Mouse (Mus musculus) forebrain, embryonic 16.5 days (tissue): ENCODE results near the gene Krt76. TPM values are rescaled to one million over a fixed set of nuclear protein-coding genes. Genes with fewer than 3 reads are reported as not detected.

Experiments used
- ATAC-seq: fragments of 200-750 bp; cut with Nextera tagmentation; 2 replicates; pipeline ENCODE4 v1.8.0; 2017; ENCODE audit warnings: mild to moderate bottlenecking, moderate library complexity
- H3K27ac ChIP-seq: fragments of 300-500 bp; sonication (generic); 2 replicates; pipeline ENCODE4 v1.5.1; 2014; ENCODE audit warnings: low read length, control low read depth
- H3K27me3 ChIP-seq: fragments of 300-500 bp; sonication (generic); replicated peaks from 2 replicates; pipeline ENCODE4 v1.6.1; 2014; ENCODE audit warnings: low read length; ENCODE audit not compliant: control insufficient read depth, insufficient read depth
- H3K36me3 ChIP-seq: fragments of 300-500 bp; sonication (generic); 2 replicates; pipeline ENCODE4 v1.6.1; 2014; ENCODE audit not compliant: control insufficient read depth, insufficient read depth
- H3K4me1 ChIP-seq: fragments of 300-500 bp; sonication (generic); replicated peaks from 2 replicates; pipeline ENCODE4 v1.6.1; 2014; ENCODE audit warnings: low read length; ENCODE audit not compliant: control insufficient read depth, insufficient read depth
- H3K4me2 ChIP-seq: fragments of 300-500 bp; sonication (generic); 2 replicates; pipeline ENCODE4 v1.6.1; 2014; ENCODE audit warnings: mild to moderate bottlenecking, low read length, control low read depth
- H3K4me3 ChIP-seq: fragments of 300-500 bp; sonication (generic); replicated peaks from 2 replicates; pipeline ENCODE4 v1.5.1; 2014; ENCODE audit warnings: mild to moderate bottlenecking, low read length, control low read depth
- H3K9ac ChIP-seq: fragments of 300-500 bp; sonication (generic); replicated peaks from 2 replicates; pipeline ENCODE4 v1.6.1; 2014; ENCODE audit warnings: low read depth, low read length, control low read depth
- H3K9me3 ChIP-seq: fragments of 300-500 bp; sonication (generic); 2 replicates; pipeline ENCODE4 v1.6.1; 2016; ENCODE audit warnings: low read length; ENCODE audit not compliant: control insufficient read depth
- WGBS: fragments of 180-500 bp; shearing (Covaris S2); extraction: QIAGEN DNeasy Blood & Tissue Kit; methylation state at CpG from one replicate; pipeline ENCODE4 v1.1.7; 2014; 5-methylcytosine and 5-hydroxymethylcytosine counted together
- polyA plus RNA-seq: library from polyadenylated mRNA; unstranded; fragments of >200 nt; fragmentation: Nextera tagmentation; extraction: Ambion mirVana; gene quantifications from 2 replicates; pipeline ENCODE4 v1.2.1, GENCODE M21; 2015

The Krt76 gene
- polyA plus RNA-seq, 1 experiment from 2014 or later, result not detected

DNA sequence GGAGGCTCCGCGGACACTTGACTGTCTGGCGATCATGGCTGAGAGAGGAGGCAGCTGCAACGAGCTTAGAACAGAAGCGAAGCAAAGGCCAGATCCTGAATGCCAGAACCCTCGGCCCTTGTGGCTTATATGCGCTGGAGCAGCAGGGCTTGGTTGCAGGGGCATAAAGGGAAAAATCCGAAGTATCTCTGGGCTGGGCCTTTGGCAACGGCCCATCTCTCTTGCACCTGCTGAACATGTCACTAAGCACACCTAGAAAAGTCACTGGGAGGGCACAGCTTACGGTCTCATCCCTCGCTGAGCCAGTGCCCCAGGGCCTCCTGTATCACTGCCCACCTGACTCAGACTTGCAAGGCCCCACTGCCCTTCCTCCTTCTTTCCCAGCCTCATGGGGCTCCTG, 31.9 kb upstream of the Krt76 start, which contains the start of gene Krt4:
Krt4 (minus strand) TSS at position 101 of the 400 bp plus-strand sequence.
- H3K27ac ChIP-seq, result no peak within 1 kb of the TSS
- no peak within 1 kb of the TSS for H3K4me3 ChIP-seq
- H3K4me1 ChIP-seq, result no peaks in the 10 kb centered on the region
- no peak within 1 kb of the TSS for H3K4me2 ChIP-seq
- 83% methylated on average over 11 of the region's 11 CpGs for WGBS
- H3K27me3 ChIP-seq, result no peaks in the 10 kb centered on the region
- ATAC-seq, result no peak
- H3K9me3 ChIP-seq, result no peaks in the 10 kb centered on the region
- no peak within 1 kb of the TSS for H3K9ac ChIP-seq
- H3K36me3 ChIP-seq, result no peaks in the 10 kb centered on the region

DNA sequence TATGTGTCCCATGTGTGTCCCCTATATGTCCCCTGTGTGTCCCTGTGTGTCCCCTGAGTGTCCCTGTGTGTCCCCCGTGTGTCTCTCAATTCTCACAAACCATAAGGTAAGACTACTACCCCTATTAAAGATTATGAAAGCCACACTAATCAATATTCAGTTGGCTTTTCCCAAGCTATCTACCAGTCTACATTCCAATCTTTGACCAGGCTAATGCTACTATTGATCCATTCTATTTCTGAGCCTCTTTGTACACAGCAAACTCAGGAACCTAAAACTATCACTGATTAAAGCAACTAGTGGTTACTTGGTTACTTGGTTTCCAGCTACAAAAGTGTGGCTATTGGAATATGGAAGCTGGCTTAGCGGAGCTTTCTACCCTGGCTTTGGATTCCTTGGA, 29.6 kb upstream of the Krt76 start:
- no peak overlapping the region for H3K9ac ChIP-seq
- H3K27me3 ChIP-seq, result no peaks in the 10 kb centered on the region
- WGBS, result 85% methylated on average over 2 of the region's 2 CpGs
- no peaks in the 10 kb centered on the region for H3K4me1 ChIP-seq
- H3K4me3 ChIP-seq, result no peak overlapping the region
- H3K4me2 ChIP-seq, result no peak overlapping the region
- H3K36me3 ChIP-seq, result no peaks in the 10 kb centered on the region
- no peaks in the 10 kb centered on the region for H3K9me3 ChIP-seq
- no peak for ATAC-seq
- H3K27ac ChIP-seq, result no peak overlapping the region

DNA sequence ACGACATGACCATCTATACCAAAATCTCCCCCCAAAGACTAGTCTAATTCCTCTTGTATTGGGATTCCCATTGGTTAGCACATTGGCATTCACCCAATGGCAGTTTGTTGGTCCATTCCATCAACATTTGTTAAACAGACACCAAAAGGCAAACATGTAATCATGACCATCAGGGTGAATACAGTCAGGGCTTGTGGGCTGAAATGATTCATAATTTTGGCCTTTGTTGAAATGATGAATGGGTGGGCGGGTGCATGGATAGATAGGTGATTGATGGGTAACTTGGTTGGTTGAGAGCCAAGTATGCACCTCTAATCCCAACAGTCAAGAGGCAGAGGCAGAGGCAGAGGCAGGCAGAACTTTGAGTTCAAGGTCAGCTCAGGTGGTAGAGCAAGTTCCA, 23.4 kb upstream of the Krt76 start:
- Histone ChIP-seq H3K9me3 (no peaks in the 10 kb centered on the region), H3K27ac (no peak overlapping the region), H3K4me2 (no peak overlapping the region), H3K9ac (no peak overlapping the region), H3K4me1 (no peaks in the 10 kb centered on the region), H3K27me3 (no peaks in the 10 kb centered on the region), H3K36me3 (no peaks in the 10 kb centered on the region), H3K4me3 (no peak overlapping the region)
- ATAC-seq, result no peak
- 79% methylated on average over 2 of the region's 2 CpGs for WGBS

DNA sequence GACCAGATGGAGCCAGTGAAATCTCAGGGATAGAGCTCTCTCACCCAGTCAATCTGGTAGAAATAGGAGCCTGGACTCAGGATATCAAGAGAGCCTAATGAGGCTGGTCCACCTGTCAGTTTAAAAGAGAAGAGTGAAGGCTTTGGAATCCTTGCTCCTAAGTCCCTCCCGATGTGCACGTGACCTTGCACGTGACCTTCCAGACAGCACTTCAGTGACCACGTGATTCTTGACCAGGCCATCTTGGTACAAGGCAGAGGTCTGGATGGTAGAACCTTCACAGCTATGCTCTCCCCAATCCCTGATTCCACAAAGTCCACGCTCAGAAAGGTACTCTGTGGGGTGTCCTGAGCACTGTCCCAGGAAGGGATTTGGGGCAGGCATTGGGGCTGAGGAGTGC, 12.1 kb upstream of the Krt76 start:
- H3K27ac ChIP-seq, result no peak overlapping the region
- no peaks in the 10 kb centered on the region for H3K27me3 ChIP-seq
- H3K9me3 ChIP-seq, result no peaks in the 10 kb centered on the region
- H3K36me3 ChIP-seq, result no peaks in the 10 kb centered on the region
- no peak for ATAC-seq
- no peaks in the 10 kb centered on the region for H3K4me1 ChIP-seq
- H3K4me3 ChIP-seq, result no peak overlapping the region
- no peak overlapping the region for H3K4me2 ChIP-seq
- H3K9ac ChIP-seq, result no peak overlapping the region
- 82% methylated on average over 5 of the region's 5 CpGs for WGBS

DNA sequence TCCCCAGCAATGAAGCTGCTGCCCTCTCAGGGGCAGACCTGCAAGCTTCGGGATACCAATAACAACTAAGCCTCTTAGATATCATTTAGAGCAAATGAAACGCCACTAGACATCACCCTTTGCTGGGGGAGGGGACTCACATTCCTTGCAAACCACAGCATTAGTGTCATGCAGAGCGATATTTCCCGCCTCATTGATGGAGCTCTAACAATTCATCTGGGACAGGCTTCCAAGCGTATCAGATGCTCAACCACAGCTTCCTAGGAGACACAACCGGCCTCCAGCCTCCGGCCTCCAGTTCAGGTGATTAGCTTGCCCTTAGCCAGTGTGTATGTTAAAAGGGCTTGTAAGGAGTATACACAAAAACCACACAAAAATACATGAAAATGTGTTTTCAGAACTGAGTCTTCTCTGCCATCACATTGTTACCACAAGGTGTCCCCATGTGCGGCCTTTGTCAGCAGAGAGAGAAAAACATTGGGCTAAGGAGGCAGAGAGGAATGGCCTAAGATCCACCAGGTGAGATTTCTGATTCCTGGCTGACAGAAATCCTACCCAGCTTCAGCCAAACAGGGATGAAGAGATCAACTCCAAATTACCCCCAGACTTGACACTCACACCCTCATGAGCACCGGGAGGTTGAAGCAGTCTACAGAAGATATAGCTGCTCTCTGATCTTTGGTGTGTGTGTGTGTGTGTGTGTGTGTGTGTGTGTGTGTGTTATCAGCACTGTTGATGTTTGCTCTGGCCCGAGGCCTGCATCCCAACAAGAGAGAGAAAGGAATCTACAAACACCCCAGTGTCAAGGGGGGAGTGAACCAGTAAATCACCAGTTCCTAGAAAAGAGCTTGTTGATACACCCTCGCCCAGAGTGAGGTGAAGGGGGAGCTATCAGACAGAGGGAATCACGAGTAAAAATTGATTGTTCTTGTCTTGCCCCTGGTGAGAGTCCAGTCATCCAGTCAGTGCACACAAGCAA, 9.7 kb upstream of the Krt76 start:
- Histone ChIP-seq H3K4me3 (no peak overlapping the region), H3K4me1 (no peaks in the 10 kb centered on the region), H3K4me2 (no peak overlapping the region), H3K36me3 (no peaks in the 10 kb centered on the region), H3K9me3 (no peaks in the 10 kb centered on the region), H3K9ac (no peak overlapping the region), H3K27me3 (no peaks in the 10 kb centered on the region), H3K27ac (no peak overlapping the region)
- no peak for ATAC-seq
- WGBS, result 67% methylated on average over 12 of the region's 12 CpGs

DNA sequence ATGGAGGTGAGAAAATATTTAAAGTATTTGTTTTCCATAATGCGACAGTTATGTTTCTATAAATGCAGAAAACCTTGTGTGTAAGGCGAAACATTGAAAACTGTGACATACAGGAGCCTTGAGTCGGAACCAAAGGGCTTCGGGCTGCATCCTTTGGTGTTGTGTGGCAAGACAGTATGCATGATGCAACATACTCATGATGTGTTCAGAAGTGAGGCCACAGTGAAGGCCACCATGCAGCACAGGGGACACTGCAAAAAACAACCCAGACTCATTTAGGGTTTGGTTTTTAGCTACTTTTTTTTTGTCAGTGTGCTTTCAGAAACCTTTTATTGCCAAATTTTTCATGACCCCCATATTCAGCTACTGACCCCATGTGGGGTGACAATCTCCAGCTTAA, 2.5 kb upstream of the Krt76 start:
- ATAC-seq, result no peak
- H3K27me3 ChIP-seq, result no peaks in the 10 kb centered on the region

DNA sequence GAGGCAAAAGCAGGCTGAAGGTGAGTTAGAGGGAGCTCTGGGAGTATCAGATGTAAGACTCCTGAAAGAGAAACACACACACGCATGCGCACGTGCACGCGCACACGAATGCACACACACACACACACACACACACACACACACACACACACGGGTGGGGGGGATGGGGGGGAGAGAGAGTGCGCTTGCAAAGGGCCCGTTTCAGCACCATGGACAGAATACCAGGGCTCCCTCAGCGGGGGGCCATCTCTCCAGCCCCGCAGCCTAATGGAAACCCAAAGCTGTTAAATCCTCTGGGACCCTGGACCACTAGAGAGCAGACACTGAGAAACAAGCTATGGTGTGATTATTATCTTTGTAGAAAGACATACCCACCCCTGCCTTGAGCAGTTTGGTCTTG, 12.9 kb downstream of the Krt76 start:
- H3K9ac ChIP-seq, result no peak overlapping the region
- H3K4me1 ChIP-seq, result no peaks in the 10 kb centered on the region
- no peaks in the 10 kb centered on the region for H3K27me3 ChIP-seq
- no peak overlapping the region for H3K4me3 ChIP-seq
- H3K9me3 ChIP-seq, result no peaks in the 10 kb centered on the region
- no peak for ATAC-seq
- no peak overlapping the region for H3K4me2 ChIP-seq
- WGBS, result 21% methylated on average over 11 of the region's 11 CpGs
- no peaks in the 10 kb centered on the region for H3K36me3 ChIP-seq
- no peak overlapping the region for H3K27ac ChIP-seq

More for the DNA sequence above, 2.5 kb upstream of the Krt76 start:
- Histone ChIP-seq H3K4me2 (no peak overlapping the region), H3K9me3 (no peaks in the 10 kb centered on the region), H3K4me3 (no peak overlapping the region), H3K4me1 (no peaks in the 10 kb centered on the region), H3K36me3 (no peaks in the 10 kb centered on the region), H3K9ac (no peak overlapping the region), H3K27ac (no peak overlapping the region)
- WGBS, result 92% methylated on average over 4 of the region's 4 CpGs

DNA sequence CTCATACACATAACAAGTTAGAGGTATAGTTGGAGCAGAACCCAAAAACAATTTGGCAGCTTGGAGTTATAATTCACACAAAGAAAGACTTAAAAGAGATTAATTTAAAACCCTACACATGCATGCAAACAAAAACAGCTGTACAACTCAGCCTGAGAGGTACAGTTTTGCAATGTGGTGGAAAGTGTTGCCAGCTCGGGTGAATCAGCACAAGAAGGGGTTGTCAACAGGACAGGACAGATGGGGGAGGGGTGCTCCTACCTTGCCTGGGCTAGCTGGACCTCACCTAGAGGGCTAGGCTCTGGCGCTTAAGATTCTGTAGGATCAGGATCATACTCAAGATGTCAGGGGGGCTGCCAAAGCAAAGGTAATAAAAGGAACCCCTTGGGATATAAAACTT, 14.7 kb downstream of the Krt76 start:
- H3K36me3 ChIP-seq, result no peaks in the 10 kb centered on the region
- no peak overlapping the region for H3K4me2 ChIP-seq
- no peak overlapping the region for H3K4me3 ChIP-seq
- WGBS, result 59% methylated on average over 2 of the region's 2 CpGs
- no peak for ATAC-seq
- no peaks in the 10 kb centered on the region for H3K4me1 ChIP-seq
- H3K27me3 ChIP-seq, result no peaks in the 10 kb centered on the region
- no peaks in the 10 kb centered on the region for H3K9me3 ChIP-seq
- H3K27ac ChIP-seq, result no peak overlapping the region
- no peak overlapping the region for H3K9ac ChIP-seq

DNA sequence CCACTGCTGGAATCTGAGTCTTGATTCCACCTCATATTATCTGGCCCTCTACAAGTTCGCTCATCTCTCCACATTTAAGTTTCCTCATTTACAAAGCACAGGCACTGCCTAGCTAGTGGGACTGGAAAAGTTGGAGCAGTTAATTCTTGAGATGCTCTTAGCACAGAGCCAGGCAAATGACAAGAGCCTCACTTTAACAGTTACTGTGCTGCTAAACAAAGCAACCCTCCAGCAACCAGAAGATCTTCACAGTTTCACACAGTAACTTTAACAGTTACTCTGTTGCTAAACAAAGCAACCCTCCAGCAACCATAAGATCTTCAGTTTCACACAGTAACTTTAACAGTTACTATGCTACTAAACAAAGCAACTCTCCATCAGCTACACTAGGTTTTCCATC, 18.3 kb downstream of the Krt76 start:
- H3K27me3 ChIP-seq, result no peaks in the 10 kb centered on the region
- H3K4me2 ChIP-seq, result no peak overlapping the region
- no peaks in the 10 kb centered on the region for H3K9me3 ChIP-seq
- ATAC-seq, result no peak
- no peak overlapping the region for H3K4me3 ChIP-seq
- no peak overlapping the region for H3K9ac ChIP-seq
- no peak overlapping the region for H3K27ac ChIP-seq
- WGBS, result 80% methylated on average over 1 of the region's 1 CpGs
- peaks cover 3% of the 10 kb centered on the region; the same call in 1 of the 2 replicates for H3K4me1 ChIP-seq
- no peaks in the 10 kb centered on the region for H3K36me3 ChIP-seq
